Mouse (Mus musculus) spleen, adult 18-20 months (tissue): Measurements from ENCODE around the gene Lpin3.

Experiments
- DNase-seq, 2 experiments: peaks; one replicate each; pipeline ENCODE4 v3.0.0; 2022; ENCODE audit warnings: mixed read lengths in 2 of 2

Gene Lpin3

GRCm38 (mm10) chr2:160940930-160941709 is 60.6 kb downstream of the Lpin3 start:
- no peak for DNase-seq

- no peak for DNase-seq
These were observed 62.0 kb downstream of the Lpin3 start for GRCm38 (mm10) chr2:160942443-160942842.

GRCm38 (mm10) chr2:160951595-160951994 is 71.1 kb downstream of the Lpin3 start:
- no peak for DNase-seq

GRCm38 (mm10) chr2:160953131-160953873 is 72.8 kb downstream of the Lpin3 start:
- no peak for DNase-seq

DNA sequence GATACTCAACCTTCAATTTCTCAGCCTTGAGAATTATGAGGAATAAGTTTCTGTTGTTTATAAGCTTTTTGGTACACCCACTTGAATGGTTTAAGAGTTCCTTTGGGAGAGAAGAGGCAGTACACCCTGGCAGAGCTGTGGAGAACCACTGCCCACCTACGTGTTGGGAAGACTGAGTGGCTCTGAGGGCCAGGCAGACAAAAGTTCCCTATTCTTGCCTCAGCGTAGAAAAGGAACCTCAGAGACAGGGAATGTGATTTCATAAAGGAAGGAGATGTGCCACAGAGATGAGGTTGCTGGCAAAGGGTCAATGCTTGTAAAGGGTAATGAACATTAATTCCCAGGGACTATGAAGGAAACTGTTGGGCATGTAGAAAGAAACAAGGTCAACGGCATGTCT is 74.1 kb downstream of the Lpin3 start:
- no peak for DNase-seq

DNA sequence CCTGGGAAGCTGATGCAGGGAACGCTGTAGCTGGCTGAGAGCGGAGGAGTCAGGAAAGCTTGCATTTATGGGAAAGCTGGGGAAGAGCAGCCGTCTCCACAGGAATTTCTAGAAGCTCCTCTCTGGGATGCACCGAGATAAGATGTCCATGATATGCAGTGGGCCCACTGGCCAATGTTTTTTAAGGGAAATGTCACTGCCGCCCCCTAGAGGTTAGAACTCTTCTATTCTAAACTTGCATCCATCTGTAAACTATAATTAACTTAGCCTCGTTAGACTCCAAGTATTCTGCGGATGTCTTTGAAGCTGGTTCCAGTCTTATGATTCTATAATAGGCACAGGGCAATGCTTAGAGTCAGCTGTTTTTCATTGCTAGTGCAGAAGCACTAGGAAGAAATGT is 74.9 kb downstream of the Lpin3 start:
- DNase-seq, result no peak
